Mouse (Mus musculus): Measurements from ENCODE around the gene Smc2. TPM values are rescaled to one million over a fixed set of nuclear protein-coding genes. Genes with fewer than 3 reads are reported as not detected.
"Not testable (repeated sequence)": the region's sequence is repeated elsewhere in the genome, so short reads cannot be mapped to it uniquely, and the experiment has no call there.

Smc2 gene
- total and polyA plus RNA-seq, 2 experiments, result 0.43 to 2.6 TPM

- Histone ChIP-seq H3K27me3 (ENCODE audit: control insufficient read depth, insufficient read depth, low read length) (no peaks in the 10 kb centered on the region), H3K4me3 (ENCODE audit: insufficient read depth, low read depth, low read length) (peak overlapping the region; percentile 57), H3K4me1 (ENCODE audit: control insufficient read depth, insufficient read depth, low read length) (peaks cover 4% of the 10 kb centered on the region), H3K27ac (replicated peaks; ENCODE audit: insufficient read depth, low read depth, low read length) (no peak overlapping the region), H3K36me3 (ENCODE audit: control insufficient read depth, insufficient read depth, low read length) (no peaks in the 10 kb centered on the region), H3K9ac (ENCODE audit: low read depth, low read length) (peak overlapping the region; percentile 21), H3K79me2 (ENCODE audit: control insufficient read depth, insufficient read depth, low read length) (no peaks in the 10 kb centered on the region)
- WGBS, result under 1% methylated on average over 20 of the region's 20 CpGs
- DNase-seq (ENCODE audit: extremely low read depth, low read depth, low spot score), result peak; percentile 42
- TF ChIP-seq CTCF (IDR thresholded peaks at IDR 0.05; ENCODE audit: low read depth, low read length) (no peak), POLR2A (IDR thresholded peaks at IDR 0.05; ENCODE audit: extremely low read depth, insufficient read depth, low read length) (no peak)
Observed at GRCm38 (mm10) chr4:52438371-52438885, 615 bp upstream of the Smc2 start.

- Histone ChIP-seq H3K4me3 (ENCODE audit: insufficient read depth, low read depth, low read length) (no peak overlapping the region), H3K36me3 (ENCODE audit: control insufficient read depth, insufficient read depth, low read length) (peaks cover 2% of the 10 kb centered on the region; the same call in 1 of the 2 replicates), H3K27ac (replicated peaks; ENCODE audit: insufficient read depth, low read depth, low read length) (no peak overlapping the region), H3K9ac (ENCODE audit: low read depth, low read length) (no peak overlapping the region), H3K79me2 (ENCODE audit: control insufficient read depth, insufficient read depth, low read length) (no peaks in the 10 kb centered on the region), H3K27me3 (ENCODE audit: control insufficient read depth, insufficient read depth, low read length) (no peaks in the 10 kb centered on the region), H3K4me1 (ENCODE audit: control insufficient read depth, insufficient read depth, low read length) (no peaks in the 10 kb centered on the region)
- 100% methylated on average over 1 of the region's 1 CpGs for WGBS
- TF ChIP-seq POLR2A (IDR thresholded peaks at IDR 0.05; ENCODE audit: extremely low read depth, insufficient read depth, low read length), result no peak
- peak; percentile 64 for TF ChIP-seq CTCF (IDR thresholded peaks at IDR 0.05; ENCODE audit: low read depth, low read length)
- DNase-seq (ENCODE audit: extremely low read depth, low read depth, low spot score), result peak; percentile 20
Observed at GRCm38 (mm10) chr4:52459726-52460125, 20.7 kb downstream of the Smc2 start.

- H3K4me3 ChIP-seq (ENCODE audit: insufficient read depth, low read depth, low read length), result no peak overlapping the region
- no peaks in the 10 kb centered on the region for H3K79me2 ChIP-seq (ENCODE audit: control insufficient read depth, insufficient read depth, low read length)
- no peak overlapping the region for H3K9ac ChIP-seq (ENCODE audit: low read depth, low read length)
- no peak for DNase-seq (ENCODE audit: extremely low read depth, low read depth, low spot score)
- TF ChIP-seq CTCF (IDR thresholded peaks at IDR 0.05; ENCODE audit: low read depth, low read length) (no peak), POLR2A (IDR thresholded peaks at IDR 0.05; ENCODE audit: extremely low read depth, insufficient read depth, low read length) (no peak)
- H3K4me1 ChIP-seq (ENCODE audit: control insufficient read depth, insufficient read depth, low read length), result no peaks in the 10 kb centered on the region
- no peak overlapping the region for H3K27ac ChIP-seq (replicated peaks; ENCODE audit: insufficient read depth, low read depth, low read length)
- peaks cover 2% of the 10 kb centered on the region; the same call in 1 of the 2 replicates for H3K36me3 ChIP-seq (ENCODE audit: control insufficient read depth, insufficient read depth, low read length)
- WGBS, result 96% methylated on average over 5 of the region's 5 CpGs
- no peaks in the 10 kb centered on the region for H3K27me3 ChIP-seq (ENCODE audit: control insufficient read depth, insufficient read depth, low read length)
Observed at GRCm38 (mm10) chr4:52461321-52461720, 22.3 kb downstream of the Smc2 start.

GRCm38 (mm10) chr4:52473431-52473830, 34.4 kb downstream of the Smc2 start:
- Histone ChIP-seq H3K27me3 (ENCODE audit: control insufficient read depth, insufficient read depth, low read length) (no peaks in the 10 kb centered on the region), H3K36me3 (ENCODE audit: control insufficient read depth, insufficient read depth, low read length) (peaks cover 1% of the 10 kb centered on the region; the same call in 1 of the 2 replicates), H3K4me3 (ENCODE audit: insufficient read depth, low read depth, low read length) (no peak overlapping the region), H3K9ac (ENCODE audit: low read depth, low read length) (no peak overlapping the region), H3K27ac (replicated peaks; ENCODE audit: insufficient read depth, low read depth, low read length) (no peak overlapping the region), H3K79me2 (ENCODE audit: control insufficient read depth, insufficient read depth, low read length) (no peaks in the 10 kb centered on the region), H3K4me1 (ENCODE audit: control insufficient read depth, insufficient read depth, low read length) (no peaks in the 10 kb centered on the region)
- no peak for DNase-seq (ENCODE audit: extremely low read depth, low read depth, low spot score)
- TF ChIP-seq POLR2A (IDR thresholded peaks at IDR 0.05; ENCODE audit: extremely low read depth, insufficient read depth, low read length) (no peak), CTCF (IDR thresholded peaks at IDR 0.05; ENCODE audit: low read depth, low read length) (no peak)
- 81% methylated on average over 3 of the region's 3 CpGs for WGBS

GRCm38 (mm10) chr4:52487486-52487885, 48.4 kb downstream of the Smc2 start:
- TF ChIP-seq CTCF (IDR thresholded peaks at IDR 0.05; ENCODE audit: low read depth, low read length), result no peak
- no peak for TF ChIP-seq POLR2A (IDR thresholded peaks at IDR 0.05; ENCODE audit: extremely low read depth, insufficient read depth, low read length)
- Histone ChIP-seq H3K79me2 (ENCODE audit: control insufficient read depth, insufficient read depth, low read length) (no peaks in the 10 kb centered on the region), H3K9ac (ENCODE audit: low read depth, low read length) (no peak overlapping the region), H3K4me3 (ENCODE audit: insufficient read depth, low read depth, low read length) (no peak overlapping the region), H3K36me3 (ENCODE audit: control insufficient read depth, insufficient read depth, low read length) (no peaks in the 10 kb centered on the region), H3K27me3 (ENCODE audit: control insufficient read depth, insufficient read depth, low read length) (no peaks in the 10 kb centered on the region), H3K4me1 (ENCODE audit: control insufficient read depth, insufficient read depth, low read length) (no peaks in the 10 kb centered on the region), H3K27ac (replicated peaks; ENCODE audit: insufficient read depth, low read depth, low read length) (no peak overlapping the region)
- WGBS, result 96% methylated on average over 4 of the region's 4 CpGs
- no peak for DNase-seq (ENCODE audit: extremely low read depth, low read depth, low spot score)

- 95% methylated on average over 10 of the region's 10 CpGs for WGBS
- not testable (repeated sequence) for H3K9ac ChIP-seq (ENCODE audit: low read depth, low read length); H3K79me2 ChIP-seq (ENCODE audit: control insufficient read depth, insufficient read depth, low read length); H3K4me3 ChIP-seq (ENCODE audit: insufficient read depth, low read depth, low read length); DNase-seq (ENCODE audit: extremely low read depth, low read depth, low spot score); H3K27me3 ChIP-seq (ENCODE audit: control insufficient read depth, insufficient read depth, low read length); H3K4me1 ChIP-seq (ENCODE audit: control insufficient read depth, insufficient read depth, low read length); H3K27ac ChIP-seq (replicated peaks; ENCODE audit: insufficient read depth, low read depth, low read length); H3K36me3 ChIP-seq (ENCODE audit: control insufficient read depth, insufficient read depth, low read length)
Observed at GRCm38 (mm10) chr4:52497144-52497543, 58.1 kb downstream of the Smc2 start, which contains the start of gene Vma21-ps. Vma21-ps (minus strand) TSS chr4:52497244.

Data from liver, adult 2 months (tissue).